Mouse (Mus musculus) heart, adult 9 months (tissue): ENCODE results near the gene Pcdh9.
A peak's percentile ranks its signal among the peaks of the same experiment; 100 is the strongest.

ENCODE experiments used
- DNase-seq, 2 experiments: peaks; one replicate each; pipeline ENCODE4 v3.0.0; 2022; ENCODE audit warnings: low spot score in 2 of 2

The Pcdh9 gene

GRCm38 (mm10) chr14:93890519-93891370, at the start of gene Pcdh9:
TSS of gene Pcdh9 (minus strand) at chr14:93890679.
- peak; percentile 78 to 79 for DNase-seq

DNA sequence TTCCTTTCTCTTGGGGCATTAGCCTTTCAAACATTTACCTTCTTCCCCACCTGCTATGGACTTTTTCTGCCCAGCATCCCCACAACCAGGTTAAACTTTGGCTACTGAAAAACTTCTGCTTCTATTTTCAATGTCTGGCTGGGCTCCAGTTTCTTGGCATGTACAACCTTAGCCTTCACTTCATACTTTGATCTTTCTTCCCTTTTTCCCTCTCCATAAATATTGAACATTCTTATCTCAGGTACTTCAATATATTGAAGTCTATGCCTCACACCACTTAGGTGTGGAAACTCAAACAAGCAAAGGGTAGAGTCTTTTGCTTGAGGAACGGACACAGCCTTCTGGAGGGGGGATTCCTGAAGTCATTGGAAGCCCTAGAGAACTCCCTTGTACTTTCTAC, 16.4 kb upstream of the Pcdh9 start:
- DNase-seq: no peak

DNA sequence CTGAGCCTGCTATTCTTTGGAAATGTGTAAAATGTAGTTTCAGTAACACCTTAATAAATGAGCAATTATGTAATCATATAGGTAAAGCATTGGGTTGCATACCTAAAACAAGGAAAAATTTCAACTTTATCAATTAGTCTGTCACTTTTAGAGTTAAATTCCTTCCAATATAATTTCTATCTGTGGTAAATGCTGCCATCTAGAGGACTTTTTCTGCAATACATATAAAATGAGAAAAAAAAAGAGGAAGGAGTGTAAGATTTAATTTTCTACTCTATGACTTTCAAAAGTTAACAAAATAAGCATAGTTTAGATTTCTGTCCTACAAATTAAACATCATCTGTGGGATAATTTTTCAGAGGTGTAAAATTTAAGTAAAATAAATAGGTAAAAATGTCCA, 8.1 kb upstream of the Pcdh9 start:
- DNase-seq: no peak

GRCm38 (mm10) chr14:93895131-93895530, 4.7 kb upstream of the Pcdh9 start:
- DNase-seq: no peak

DNA sequence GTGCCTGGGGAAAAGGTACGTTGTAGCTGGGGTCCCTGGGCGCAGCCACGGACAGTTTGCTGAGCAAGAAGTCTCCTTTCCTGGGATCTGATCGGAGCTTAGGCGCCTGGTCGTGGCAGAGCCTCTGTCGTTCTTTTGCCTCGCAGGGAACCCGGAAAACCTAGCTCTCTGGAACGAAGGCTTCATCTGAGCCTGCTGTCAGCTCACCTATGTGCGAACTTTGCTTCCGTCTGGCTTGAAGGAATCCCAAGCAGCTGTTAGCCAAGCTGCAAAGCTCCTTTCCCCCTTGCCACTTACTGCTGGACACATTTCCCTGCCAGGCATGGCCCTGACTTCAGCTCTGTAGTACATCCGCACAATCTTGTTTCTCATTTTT, 880 bp upstream of the Pcdh9 start:
- no peak for DNase-seq

DNA sequence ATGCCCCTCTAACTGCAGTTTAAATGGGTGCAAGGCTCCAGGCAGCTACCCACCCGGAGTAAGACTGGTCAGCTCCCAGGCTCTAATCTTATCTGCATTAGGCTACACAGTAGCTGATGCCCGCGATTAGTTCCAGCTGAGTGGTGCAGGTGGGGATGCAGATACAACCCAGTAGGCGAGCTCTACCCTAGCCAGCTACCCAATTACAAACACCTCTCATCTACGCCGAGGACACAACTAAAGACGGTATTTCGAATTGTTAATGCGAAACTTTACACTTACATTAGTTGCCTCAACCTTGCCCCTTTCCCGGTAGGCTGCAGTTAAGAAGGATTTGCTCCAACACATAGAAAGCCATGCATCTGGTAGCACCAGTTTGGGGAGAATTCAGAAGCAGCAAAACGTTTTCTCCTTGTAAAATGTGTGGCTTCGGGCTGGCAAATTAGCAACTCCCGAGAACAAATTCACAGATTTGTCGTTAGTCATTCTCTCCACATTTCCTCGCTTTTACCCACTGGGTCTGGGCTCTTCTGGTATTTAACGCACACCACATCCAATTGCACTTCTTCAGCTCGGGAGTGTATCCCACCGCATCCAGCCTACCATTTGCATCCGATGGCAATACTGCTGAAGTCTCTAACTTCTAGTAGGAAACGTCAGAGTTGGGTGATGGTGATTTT, 500 bp downstream of the Pcdh9 start:
- DNase-seq: no peak

DNA sequence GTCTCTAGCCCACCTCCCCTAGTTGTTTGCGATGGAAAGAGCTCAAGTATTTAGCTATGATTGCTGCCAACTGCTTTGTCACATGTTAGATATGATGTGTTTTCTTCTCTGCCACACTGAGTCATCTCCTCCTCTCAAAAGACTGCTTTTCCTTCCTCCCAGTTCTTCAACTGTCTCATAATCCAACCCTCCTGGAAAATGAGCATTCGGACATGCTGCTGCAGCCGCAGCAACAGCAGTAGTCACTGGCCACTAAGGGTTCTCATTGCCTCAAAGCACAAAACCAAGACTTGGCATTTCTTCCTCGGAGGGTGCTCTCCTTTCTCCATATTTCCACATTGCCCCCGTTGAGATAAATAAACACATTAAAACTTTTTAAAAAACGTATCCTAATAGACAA, 1.2 kb downstream of the Pcdh9 start:
- DNase-seq: peak in 1 of 2 experiments; percentile 15

GRCm38 (mm10) chr14:93888346-93888745, 2.1 kb downstream of the Pcdh9 start:
- DNase-seq: no peak

GRCm38 (mm10) chr14:93887066-93887465, 3.4 kb downstream of the Pcdh9 start:
- no peak for DNase-seq

DNA sequence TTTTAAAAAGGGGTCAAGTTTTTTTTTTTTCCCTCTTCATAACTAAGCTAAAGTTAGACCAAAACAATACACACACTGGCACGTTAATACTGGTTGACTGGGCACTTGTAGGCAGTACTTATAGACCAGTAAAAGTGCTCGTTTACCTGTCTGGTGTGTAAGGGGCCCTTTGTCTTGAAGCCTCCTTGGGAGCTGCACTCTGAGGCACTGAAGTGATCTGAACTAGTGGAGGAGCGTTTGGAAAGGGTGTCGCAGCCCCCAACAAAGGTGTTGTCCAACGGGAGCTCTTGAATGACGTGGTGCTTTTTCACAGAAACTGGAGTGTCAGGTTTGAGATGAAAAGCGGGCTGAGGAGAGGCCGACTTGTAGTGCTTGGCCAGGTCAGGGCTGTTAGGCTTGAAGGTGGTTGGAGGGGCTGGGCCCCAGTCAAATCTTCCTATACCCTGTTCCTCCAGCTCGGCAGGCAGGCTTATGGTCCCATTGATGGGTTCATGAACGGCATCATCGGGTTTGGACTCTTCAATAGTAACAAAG, 4.9 kb downstream of the Pcdh9 start:
- DNase-seq: no peak

DNA sequence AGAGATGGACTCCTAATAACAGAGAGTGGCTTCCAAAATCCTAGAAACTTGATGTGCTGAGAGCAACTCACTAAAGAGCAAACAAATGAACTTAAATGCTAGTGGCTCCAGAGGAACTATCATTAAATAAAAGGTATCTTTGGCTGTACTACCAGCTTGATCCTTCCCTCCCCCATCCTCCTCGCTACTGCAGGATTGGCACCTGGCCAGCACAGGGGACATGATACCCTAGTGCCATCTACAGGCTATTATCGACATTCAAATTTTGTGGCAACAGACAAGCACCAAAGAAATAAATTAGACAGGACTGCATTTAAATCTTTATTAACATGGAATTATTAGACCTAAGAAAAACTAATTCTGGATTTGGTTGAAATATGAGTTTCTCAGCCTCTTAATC, 6.0 kb downstream of the Pcdh9 start:
- peak; percentile 28 to 41 for DNase-seq

DNA sequence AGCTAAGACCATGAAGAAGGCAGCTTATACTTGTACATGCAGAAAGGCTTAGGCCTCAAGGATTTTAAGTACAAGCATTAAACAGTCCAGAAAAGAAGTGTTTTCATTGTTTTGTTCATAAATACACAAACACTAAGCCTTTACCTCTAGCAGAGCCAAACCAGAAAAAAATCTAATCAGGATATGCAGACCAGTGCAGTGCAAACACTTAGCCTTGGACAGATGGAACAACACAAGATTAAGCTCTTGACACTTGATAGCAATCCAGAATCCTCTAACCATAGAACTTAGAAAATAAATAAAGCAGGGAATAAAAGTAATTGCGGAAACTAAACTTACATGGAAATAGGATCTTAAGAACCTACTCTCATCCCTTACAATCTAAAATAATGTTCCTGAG, 10.4 kb downstream of the Pcdh9 start:
- no peak for DNase-seq

GRCm38 (mm10) chr14:93875968-93876367, 14.5 kb downstream of the Pcdh9 start:
- DNase-seq: no peak

GRCm38 (mm10) chr14:93868211-93868610, 22.3 kb downstream of the Pcdh9 start:
- no peak for DNase-seq

GRCm38 (mm10) chr14:93858069-93858468, 32.4 kb downstream of the Pcdh9 start:
- DNase-seq: no peak

- DNase-seq: no peak
Measured at GRCm38 (mm10) chr14:93846091-93846677, 44.3 kb downstream of the Pcdh9 start.

- DNase-seq: no peak
Measured at GRCm38 (mm10) chr14:93842686-93843288, 47.7 kb downstream of the Pcdh9 start.

DNA sequence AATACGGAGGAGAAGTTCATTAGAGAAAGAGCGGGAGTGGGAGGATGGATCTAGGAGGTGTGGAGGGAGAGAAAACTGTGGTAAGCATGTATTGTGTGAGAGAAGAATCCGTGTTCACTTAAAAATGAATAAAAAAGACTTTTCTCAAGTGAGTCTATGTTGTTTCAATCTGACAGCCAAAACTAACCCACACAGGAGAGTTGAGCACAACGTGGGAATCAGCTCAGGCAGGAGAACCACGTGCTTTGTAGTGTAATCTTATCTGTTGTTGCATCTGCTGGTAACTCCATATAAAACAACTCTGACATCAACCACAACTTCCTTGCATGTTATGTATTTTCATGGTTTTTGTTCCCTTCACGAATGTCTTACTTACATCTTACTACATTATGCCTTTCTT, 58.0 kb downstream of the Pcdh9 start:
- DNase-seq: no peak

DNA sequence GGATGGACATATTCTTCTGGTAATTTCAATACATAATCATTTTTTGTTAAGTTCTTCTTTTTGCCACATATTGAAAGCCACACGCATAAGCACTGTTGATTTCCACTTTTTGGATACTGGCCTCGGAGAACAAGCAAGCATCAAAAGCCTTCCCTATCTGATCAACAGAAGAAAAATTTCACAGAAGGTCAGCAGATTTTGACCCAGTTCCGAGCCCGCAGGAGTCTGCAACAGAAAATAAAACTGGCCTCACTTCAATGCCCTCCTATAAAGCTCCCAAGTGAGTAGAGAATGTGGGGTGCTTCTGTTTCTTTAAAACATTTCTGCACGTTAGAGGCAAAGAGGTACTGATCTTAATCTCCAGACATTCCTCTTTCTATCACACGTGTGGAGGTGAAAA, 63.3 kb downstream of the Pcdh9 start:
- no peak for DNase-seq

GRCm38 (mm10) chr14:93826042-93826462, 64.4 kb downstream of the Pcdh9 start:
- no peak for DNase-seq

- DNase-seq: no peak
Measured at GRCm38 (mm10) chr14:93818845-93819244, 71.6 kb downstream of the Pcdh9 start.

DNA sequence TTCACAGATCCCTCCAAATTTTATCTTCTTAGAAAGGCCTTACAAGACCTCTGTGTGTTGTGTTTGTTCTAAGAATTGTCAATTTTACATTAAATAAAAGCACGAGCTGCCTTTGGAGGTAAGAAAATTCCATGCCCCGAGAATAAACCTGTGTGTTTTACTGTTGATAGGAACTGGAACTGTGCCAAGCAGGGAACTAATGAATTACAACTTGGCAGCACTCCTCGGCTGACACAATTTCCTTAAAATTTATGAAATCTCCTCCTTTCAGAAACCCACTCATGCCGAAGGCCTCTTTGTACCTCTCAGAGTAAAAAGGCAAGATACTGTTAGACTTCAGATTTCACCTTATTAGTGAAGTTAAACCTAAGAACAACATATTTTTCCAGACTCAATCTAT, 72.9 kb downstream of the Pcdh9 start:
- no peak for DNase-seq
